Mouse (Mus musculus): ENCODE data around the gene Sds.

DNA sequence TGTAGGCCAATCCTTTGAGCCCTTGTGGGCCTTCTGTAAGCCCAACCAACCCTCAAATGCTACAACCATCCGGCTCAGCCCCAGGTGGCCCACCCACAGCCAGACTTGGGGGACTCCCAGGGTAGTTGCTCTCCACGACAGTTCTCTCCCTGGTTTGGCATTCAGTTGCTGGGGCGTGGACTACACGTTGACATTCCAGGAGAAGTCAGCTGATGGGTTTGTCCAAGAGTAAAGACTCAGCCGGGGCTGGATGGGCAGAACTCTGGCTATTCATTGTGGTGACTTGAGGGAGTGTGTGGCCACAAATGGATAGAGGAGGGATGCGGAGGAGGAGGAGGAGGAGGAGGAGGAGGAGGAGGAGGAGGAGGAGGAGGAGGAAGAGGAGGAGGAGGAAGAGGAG is 47.3 kb upstream of the Sds start:
- no peak for TF ChIP-seq CTCF (IDR thresholded peaks at IDR 0.05; ENCODE audit: low read depth, low read length)
- no peak for TF ChIP-seq GATA1 (IDR thresholded peaks at IDR 0.05; ENCODE audit: borderline replicate concordance, low read length)
- no peak for TF ChIP-seq GATA2 (IDR thresholded peaks at IDR 0.05; ENCODE audit: borderline replicate concordance, low read depth, low read length)
- TF ChIP-seq TAL1 (conservative IDR thresholded peaks at IDR 0.05; ENCODE audit: low read depth, low read length): no peak
- TF ChIP-seq POLR2AphosphoS5 (IDR thresholded peaks at IDR 0.05; ENCODE audit: insufficient replicate concordance, low read depth, low read length): no peak
